Mouse (Mus musculus) hindbrain, embryonic 12.5 days (tissue): ENCODE results near the gene Vps53. TPM values are rescaled to one million over a fixed set of nuclear protein-coding genes. Genes with fewer than 3 reads are reported as not detected.

Source experiments
- ATAC-seq: fragments of 200-750 bp; cut with Nextera tagmentation; 2 replicates; pipeline ENCODE4 v1.8.0; 2017; ENCODE audit warnings: moderate TSS enrichment; ENCODE audit not compliant: low FRiP score
- H3K27ac ChIP-seq: fragments of 300-500 bp; sonication (generic); 2 replicates; pipeline ENCODE4 v1.5.1; 2016; ENCODE audit warnings: mild to moderate bottlenecking
- H3K27me3 ChIP-seq: fragments of 300-500 bp; sonication (generic); 2 replicates; pipeline ENCODE4 v1.6.1; 2016; ENCODE audit warnings: mild to moderate bottlenecking
- H3K36me3 ChIP-seq: fragments of 300-500 bp; sonication (generic); 2 replicates; pipeline ENCODE4 v1.6.1; 2016; ENCODE audit warnings: mild to moderate bottlenecking
- H3K4me1 ChIP-seq: fragments of 300-500 bp; sonication (generic); 2 replicates; pipeline ENCODE4 v1.6.1; 2016
- H3K4me2 ChIP-seq: fragments of 300-500 bp; sonication (generic); replicated peaks from 2 replicates; pipeline ENCODE4 v1.6.1; 2016; ENCODE audit warnings: mild to moderate bottlenecking
- H3K4me3 ChIP-seq: fragments of 300-500 bp; sonication (generic); 2 replicates; pipeline ENCODE4 v1.5.1; 2016; ENCODE audit warnings: mild to moderate bottlenecking
- H3K9ac ChIP-seq: fragments of 300-500 bp; sonication (generic); 2 replicates; pipeline ENCODE4 v1.6.1; 2016; ENCODE audit warnings: mild to moderate bottlenecking, moderate library complexity
- H3K9me3 ChIP-seq: fragments of 300-500 bp; sonication (generic); replicated peaks from 2 replicates; pipeline ENCODE4 v1.6.1; 2016; ENCODE audit warnings: mild to moderate bottlenecking
- WGBS: fragments of 180-500 bp; shearing (Covaris S2); methylation state at CpG from one replicate; pipeline ENCODE4 v1.1.7; 2016; 5-methylcytosine and 5-hydroxymethylcytosine counted together
- polyA plus RNA-seq: library from polyadenylated mRNA; unstranded; fragments of >200 nt; fragmentation: Nextera tagmentation; extraction: Ambion mirVana; gene quantifications from 2 replicates; pipeline ENCODE4 v1.2.1, GENCODE M21; 2016

Gene Vps53
- polyA plus RNA-seq, 1 experiment from 2014 or later = 60.6 TPM

DNA sequence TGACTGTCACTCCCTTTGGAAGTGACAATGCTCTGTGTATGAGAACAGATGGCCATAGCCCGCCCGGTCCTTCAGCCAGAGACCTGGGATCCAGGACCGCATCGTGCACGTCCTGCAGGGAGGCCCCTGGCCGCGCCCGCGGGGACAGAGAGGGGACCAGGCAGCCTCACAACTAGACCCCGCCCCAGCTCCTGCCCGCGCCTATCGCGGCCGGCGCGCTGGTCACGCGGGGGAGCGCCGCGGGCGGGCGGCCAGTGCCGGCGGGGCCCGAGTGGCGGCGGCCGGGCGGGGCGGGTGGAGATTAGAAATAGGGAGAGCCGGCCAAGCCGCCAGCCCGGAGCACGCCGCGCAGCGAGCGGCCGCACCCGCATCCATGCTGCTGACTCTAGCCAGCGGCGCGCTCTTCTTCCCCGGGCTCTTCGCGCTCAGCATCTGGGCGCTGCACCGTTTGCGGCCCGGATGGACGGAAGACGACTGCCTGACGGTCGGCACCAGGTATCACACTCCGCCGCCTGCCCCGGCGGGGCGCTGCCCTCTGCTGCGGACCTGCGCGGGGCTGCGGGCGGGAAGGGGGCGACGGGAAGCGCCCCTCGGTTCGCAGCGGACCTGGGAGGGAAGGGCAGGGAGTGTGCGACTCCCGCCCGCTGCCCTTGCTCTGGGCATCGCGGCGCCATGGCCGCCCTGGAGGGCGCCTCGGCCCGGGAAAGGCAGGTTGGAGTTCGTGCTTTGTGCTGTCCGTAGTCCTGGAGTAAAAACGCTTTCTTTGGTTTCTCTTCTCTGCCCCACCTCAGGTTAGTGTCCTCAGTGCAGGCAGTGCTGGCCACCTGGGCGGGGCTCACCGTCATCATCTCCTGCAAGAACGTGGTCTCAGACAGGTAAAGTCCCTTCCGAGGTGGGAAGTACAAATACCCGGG lies 22.6 kb upstream of the Vps53 start:
- Histone ChIP-seq H3K27ac (peak overlapping the region; percentile 89), H3K36me3 (peaks cover 24% of the 10 kb centered on the region), H3K27me3 (no peaks in the 10 kb centered on the region), H3K9ac (peak overlapping the region; percentile 95), H3K4me2 (peak overlapping the region; percentile 84), H3K4me1 (peaks cover 13% of the 10 kb centered on the region), H3K9me3 (no peaks in the 10 kb centered on the region), H3K4me3 (peak overlapping the region; percentile 92)
- ATAC-seq = peak; percentile 97
- WGBS = 1% methylated on average over 66 of the region's 90 CpGs

DNA sequence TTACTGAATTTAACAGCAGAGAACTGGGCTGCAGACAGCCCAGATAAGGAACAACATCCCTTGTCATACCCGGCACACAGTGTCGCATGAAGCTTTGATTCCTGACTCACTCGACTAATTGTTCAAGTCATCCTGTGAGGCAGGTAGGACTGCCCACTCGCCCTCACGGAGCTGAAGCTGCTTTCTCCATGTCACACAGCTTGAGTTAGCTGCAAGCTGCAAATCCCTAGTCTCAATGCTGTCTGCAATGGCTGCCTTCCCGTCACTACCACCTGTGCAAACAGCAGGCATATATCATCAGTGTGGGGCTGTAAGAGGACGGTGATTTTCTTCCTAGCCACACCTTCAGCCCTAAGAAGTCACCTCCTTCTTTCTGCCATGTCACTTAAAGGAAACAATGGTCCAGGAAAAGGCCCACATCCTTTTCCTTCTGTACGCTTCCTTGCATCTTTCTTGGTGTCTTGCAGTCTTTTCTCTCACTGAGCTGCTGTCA lies 17.6 kb upstream of the Vps53 start:
- no peaks in the 10 kb centered on the region for H3K27me3 ChIP-seq
- peaks cover 4% of the 10 kb centered on the region; the same call in 1 of the 2 replicates for H3K4me1 ChIP-seq
- no peaks in the 10 kb centered on the region for H3K36me3 ChIP-seq
- H3K9ac ChIP-seq = no peak overlapping the region
- no peaks in the 10 kb centered on the region for H3K9me3 ChIP-seq
- no peak overlapping the region for H3K27ac ChIP-seq
- 59% methylated on average over 8 of the region's 8 CpGs for WGBS
- no peak overlapping the region for H3K4me3 ChIP-seq
- ATAC-seq = no peak
- H3K4me2 ChIP-seq = no peak overlapping the region

DNA sequence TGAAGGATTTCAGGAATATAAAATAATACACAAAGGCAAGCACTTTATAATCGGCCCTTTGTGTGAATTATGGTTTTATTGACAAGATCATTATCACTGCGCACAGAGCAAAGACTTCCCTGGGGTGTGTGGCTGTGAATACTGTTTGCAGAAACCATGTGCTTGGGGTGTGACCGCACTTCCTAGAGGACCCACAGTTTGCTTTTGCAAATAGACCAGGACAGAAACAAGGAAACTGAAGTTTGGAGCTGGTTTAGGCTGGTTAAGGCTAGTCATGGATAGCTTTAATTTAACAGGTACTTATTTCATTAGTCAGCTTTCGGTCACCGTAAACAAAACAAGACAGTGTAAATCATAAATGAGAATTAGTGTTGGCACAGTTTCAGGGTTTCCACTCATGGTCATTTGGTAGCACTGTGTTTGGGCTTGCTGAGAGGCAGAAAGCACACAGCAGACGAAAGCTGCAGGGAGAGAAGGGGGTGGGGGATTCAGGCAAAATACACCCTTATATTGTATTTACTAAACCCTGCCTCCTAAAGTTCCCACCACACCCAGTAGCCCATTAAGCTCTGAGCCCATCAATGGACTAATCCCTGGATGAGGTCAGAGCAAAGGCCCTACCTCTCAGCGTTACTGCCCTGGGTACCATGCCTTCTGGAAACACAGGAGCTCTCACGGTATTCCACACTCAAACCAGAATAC lies 17.0 kb upstream of the Vps53 start:
- Histone ChIP-seq H3K27ac (no peak overlapping the region), H3K27me3 (no peaks in the 10 kb centered on the region), H3K9me3 (no peaks in the 10 kb centered on the region), H3K4me1 (peaks cover under 1% of the 10 kb centered on the region; the same call in 1 of the 2 replicates), H3K9ac (no peak overlapping the region), H3K4me3 (no peak overlapping the region), H3K36me3 (no peaks in the 10 kb centered on the region), H3K4me2 (no peak overlapping the region)
- 65% methylated on average over 8 of the region's 8 CpGs for WGBS
- ATAC-seq = no peak

DNA sequence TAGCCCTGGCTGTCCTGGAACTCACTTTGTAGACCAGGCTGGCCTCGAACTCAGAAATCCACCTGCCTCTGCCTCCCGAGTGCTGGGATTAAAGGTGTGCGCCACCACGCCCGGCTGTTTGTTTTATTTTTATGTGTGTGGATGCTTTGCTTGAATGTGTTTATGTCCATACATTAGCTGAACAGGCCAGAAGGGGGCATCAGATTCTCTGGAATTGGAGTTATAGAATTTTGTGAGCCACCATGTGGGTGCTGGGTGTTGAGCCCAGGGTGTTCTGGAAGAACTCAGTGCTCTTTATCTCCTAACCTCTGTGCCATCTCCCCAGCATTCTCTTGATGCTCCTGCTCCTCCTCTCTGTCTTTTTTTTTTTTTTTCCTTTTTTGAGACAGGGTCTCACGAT lies 7.5 kb upstream of the Vps53 start:
- Histone ChIP-seq H3K27ac (no peak overlapping the region), H3K4me2 (no peak overlapping the region), H3K27me3 (peaks cover 2% of the 10 kb centered on the region; the same call in 1 of the 2 replicates), H3K4me1 (no peaks in the 10 kb centered on the region), H3K9me3 (no peaks in the 10 kb centered on the region), H3K9ac (no peak overlapping the region), H3K4me3 (no peak overlapping the region), H3K36me3 (no peaks in the 10 kb centered on the region)
- no peak for ATAC-seq
- 88% methylated on average over 6 of the region's 6 CpGs for WGBS

DNA sequence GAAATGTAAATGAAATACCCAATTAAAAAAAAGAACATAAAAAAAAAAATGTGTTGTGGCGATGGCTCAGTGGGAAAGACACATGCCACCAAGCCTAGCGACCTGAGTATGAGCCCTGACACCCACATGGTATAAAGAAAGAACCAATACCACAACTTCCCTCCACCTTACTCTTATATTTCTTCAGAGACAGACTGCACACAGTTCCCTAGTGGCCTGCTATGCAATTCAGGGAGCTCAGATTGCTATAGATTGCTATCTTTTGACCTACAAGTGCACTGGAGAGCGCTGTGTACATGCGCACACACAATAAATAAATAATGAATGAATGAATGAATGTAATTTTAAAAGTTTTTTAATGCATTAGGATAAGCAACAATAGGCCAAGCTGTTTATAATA lies 4.3 kb upstream of the Vps53 start:
- ATAC-seq = no peak
- no peaks in the 10 kb centered on the region for H3K27me3 ChIP-seq
- no peak overlapping the region for H3K4me3 ChIP-seq
- no peaks in the 10 kb centered on the region for H3K9me3 ChIP-seq
- 89% methylated on average over 4 of the region's 4 CpGs for WGBS
- H3K4me2 ChIP-seq = no peak overlapping the region
- peaks cover 7% of the 10 kb centered on the region for H3K4me1 ChIP-seq
- no peak overlapping the region for H3K9ac ChIP-seq
- no peak overlapping the region for H3K27ac ChIP-seq
- no peaks in the 10 kb centered on the region for H3K36me3 ChIP-seq

DNA sequence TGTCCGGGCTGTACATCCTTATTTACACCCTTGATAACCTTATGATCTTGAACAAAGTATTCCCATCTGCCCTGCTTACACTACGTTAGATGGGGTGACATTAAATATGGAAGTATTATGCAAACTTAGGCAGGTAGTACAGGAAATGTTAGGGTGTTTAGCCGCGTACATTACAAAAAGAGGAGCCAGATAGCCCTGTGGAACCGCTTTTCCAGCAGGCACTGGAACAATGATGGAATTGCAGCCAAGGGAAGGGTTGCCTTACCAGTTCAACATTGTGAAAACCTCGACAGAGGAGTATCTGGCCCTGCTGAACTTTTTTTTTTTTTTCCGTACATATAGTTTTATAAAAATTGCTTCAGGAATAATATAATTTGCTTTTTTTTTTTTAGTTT lies 696 bp upstream of the Vps53 start:
- no peak overlapping the region for H3K27ac ChIP-seq
- H3K4me2 ChIP-seq = peak overlapping the region; percentile 95
- peak overlapping the region; percentile 77 for H3K9ac ChIP-seq
- H3K36me3 ChIP-seq = 0 out of 2 replicates have a peak, but pooled peaks cover 3% of the 10 kb centered on the region
- peak overlapping the region; percentile 87 for H3K4me3 ChIP-seq
- H3K27me3 ChIP-seq = no peaks in the 10 kb centered on the region
- H3K4me1 ChIP-seq = peaks cover 13% of the 10 kb centered on the region
- 20% methylated on average over 7 of the region's 7 CpGs for WGBS
- ATAC-seq = 0 out of 2 replicates have a peak, but pooled peaks have one; percentile 19
- no peaks in the 10 kb centered on the region for H3K9me3 ChIP-seq

DNA sequence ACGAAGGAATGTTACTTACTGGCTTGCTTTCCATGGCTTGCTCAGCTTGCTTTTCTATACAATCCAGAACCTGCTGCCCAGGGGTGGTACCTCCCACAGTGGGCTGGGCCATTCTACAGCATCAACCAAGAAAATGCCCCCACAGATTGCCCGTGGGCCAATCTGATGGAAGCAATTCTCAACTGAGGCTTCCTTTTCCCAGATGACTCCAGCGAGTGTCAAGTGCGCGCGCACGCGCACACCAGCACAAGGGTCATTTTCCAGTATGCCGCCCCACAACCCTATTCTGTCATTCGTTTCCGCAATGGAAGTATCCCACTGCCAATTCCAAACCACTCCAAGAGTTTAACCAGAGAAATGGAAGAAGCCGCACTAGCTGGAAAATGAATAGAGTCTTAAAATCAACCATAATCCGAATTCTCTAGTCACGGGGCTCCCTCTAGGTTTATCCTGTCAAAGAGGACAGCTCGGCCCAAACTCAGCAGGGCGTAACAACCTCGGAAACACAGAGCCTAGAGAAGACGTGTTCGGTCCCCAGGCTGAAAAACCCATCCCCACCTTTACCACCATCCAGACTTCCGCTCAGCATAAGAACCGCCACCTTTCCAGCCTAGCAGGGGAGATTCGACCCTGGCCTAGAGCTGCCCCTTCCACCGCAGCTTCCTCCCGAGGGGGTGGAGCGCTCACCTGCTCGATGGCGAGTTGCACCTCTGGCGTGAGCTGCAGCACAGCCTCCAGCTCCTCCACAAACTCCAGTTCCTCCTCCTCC lies 537 bp downstream of the Vps53 start:
- ATAC-seq = peak; percentile 64
- peak overlapping the region; percentile 95 for H3K4me2 ChIP-seq
- H3K27ac ChIP-seq = peak overlapping the region; percentile 79
- WGBS = 2% methylated on average over 28 of the region's 28 CpGs
- peak overlapping the region; percentile 87 for H3K4me3 ChIP-seq
- H3K36me3 ChIP-seq = 0 out of 2 replicates have a peak, but pooled peaks cover 6% of the 10 kb centered on the region
- H3K9ac ChIP-seq = peak overlapping the region; percentile 77
- H3K27me3 ChIP-seq = no peaks in the 10 kb centered on the region
- no peaks in the 10 kb centered on the region for H3K9me3 ChIP-seq
- peaks cover 13% of the 10 kb centered on the region for H3K4me1 ChIP-seq

DNA sequence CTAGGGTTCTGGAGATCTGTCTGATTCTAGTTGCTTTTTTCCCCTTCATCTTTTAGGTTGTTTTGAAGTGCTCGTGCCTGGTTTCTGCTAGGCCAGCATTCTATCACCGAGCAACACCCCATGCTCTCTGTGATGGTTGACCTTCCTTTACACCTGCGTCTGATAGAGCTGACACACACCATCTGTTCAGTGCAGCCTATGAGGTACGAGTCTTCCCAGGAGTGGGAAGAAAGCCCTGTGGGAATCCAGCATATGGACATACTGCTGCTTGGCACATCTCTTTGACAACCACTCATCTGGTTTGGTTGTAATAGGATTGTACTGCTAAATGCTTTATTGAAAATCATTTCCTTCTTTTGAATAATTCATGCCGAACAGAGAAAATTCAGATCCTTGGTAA lies 9.2 kb downstream of the Vps53 start:
- H3K4me1 ChIP-seq = no peaks in the 10 kb centered on the region
- no peak for ATAC-seq
- no peaks in the 10 kb centered on the region for H3K9me3 ChIP-seq
- H3K4me2 ChIP-seq = no peak overlapping the region
- WGBS = 61% methylated on average over 5 of the region's 5 CpGs
- no peaks in the 10 kb centered on the region for H3K27me3 ChIP-seq
- H3K27ac ChIP-seq = no peak overlapping the region
- H3K9ac ChIP-seq = no peak overlapping the region
- no peak overlapping the region for H3K4me3 ChIP-seq
- H3K36me3 ChIP-seq = peaks cover 22% of the 10 kb centered on the region

DNA sequence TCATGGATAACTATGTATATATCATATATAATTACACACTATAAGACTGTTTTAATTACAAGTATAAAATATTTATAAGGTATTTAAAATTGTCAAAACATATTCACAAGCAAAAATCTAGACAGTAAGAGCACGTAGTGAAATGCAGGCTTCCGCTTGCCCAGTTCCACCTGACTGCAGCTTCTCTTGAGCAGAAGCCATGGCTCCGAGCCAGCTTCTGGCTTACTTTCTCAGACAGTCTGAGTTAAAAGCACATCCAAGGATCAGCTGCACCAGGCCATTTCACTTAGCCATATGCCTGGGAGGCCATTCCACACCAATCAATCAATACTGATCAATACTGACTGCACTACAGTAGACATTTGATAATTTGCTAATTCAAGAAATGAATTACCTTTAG lies 10.5 kb downstream of the Vps53 start:
- H3K4me2 ChIP-seq = no peak overlapping the region
- no peak overlapping the region for H3K9ac ChIP-seq
- no peak overlapping the region for H3K4me3 ChIP-seq
- peaks cover 19% of the 10 kb centered on the region for H3K36me3 ChIP-seq
- 81% methylated on average over 3 of the region's 3 CpGs for WGBS
- no peaks in the 10 kb centered on the region for H3K4me1 ChIP-seq
- no peak for ATAC-seq
- H3K9me3 ChIP-seq = no peaks in the 10 kb centered on the region
- H3K27me3 ChIP-seq = no peaks in the 10 kb centered on the region
- no peak overlapping the region for H3K27ac ChIP-seq

DNA sequence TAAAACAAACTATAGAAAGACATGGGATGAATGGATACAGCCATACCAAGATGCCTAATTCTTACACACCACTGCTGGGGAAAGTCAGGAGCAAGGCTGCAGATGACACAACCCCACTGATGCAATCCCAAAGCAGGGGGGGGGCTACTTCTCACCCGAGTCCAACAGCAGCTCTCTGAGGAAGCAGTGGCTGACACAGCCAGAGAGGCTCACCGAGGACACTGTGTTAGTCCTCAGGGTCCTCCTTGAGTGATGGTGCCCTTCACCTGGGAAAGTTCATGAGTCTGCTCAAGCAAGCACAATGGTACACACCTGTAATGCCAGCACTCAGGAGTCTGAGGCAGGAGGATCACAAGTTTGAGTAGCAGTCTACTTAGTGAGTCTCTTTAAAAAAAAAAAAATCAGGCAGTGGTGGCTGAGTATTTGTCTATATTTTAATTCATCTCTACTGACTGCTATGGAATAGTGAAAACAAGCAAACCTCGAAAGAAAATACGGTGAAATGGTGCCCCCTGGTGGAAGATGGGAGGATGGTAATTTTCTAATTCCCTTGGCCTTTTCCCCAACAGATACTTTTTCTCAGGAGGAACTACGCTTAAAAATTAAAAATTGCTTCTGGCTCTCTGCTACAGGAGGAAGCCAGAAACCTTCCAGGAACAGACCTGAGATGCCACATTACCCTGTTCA lies 12.2 kb downstream of the Vps53 start:
- Histone ChIP-seq H3K4me3 (no peak overlapping the region), H3K27ac (no peak overlapping the region), H3K27me3 (no peaks in the 10 kb centered on the region), H3K4me1 (no peaks in the 10 kb centered on the region), H3K36me3 (peaks cover 17% of the 10 kb centered on the region; the same call in 1 of the 2 replicates), H3K9ac (no peak overlapping the region), H3K4me2 (no peak overlapping the region), H3K9me3 (no peaks in the 10 kb centered on the region)
- WGBS = 32% methylated on average over 5 of the region's 5 CpGs
- no peak for ATAC-seq

DNA sequence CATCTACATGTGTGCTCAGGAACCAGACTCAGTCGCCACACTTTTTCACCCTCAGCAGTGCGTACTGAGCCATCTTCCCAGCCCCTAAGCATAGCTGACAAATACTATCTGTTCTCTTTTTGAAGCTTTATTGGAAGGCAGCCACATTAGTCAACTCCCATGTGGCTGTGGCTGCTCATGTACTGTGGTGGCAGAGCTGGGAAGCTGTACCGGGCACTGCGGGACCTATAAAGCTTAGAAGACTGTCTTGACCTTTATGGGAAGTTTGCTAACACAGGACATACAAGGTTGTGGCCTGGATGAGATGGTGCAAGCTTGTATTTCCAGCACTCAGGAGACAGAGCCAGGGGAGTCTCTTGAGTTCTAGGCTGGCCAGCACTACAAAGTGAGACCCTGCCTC lies 12.8 kb downstream of the Vps53 start:
- no peak overlapping the region for H3K27ac ChIP-seq
- no peak for ATAC-seq
- no peaks in the 10 kb centered on the region for H3K9me3 ChIP-seq
- H3K4me1 ChIP-seq = no peaks in the 10 kb centered on the region
- H3K36me3 ChIP-seq = peaks cover 13% of the 10 kb centered on the region
- H3K4me3 ChIP-seq = no peak overlapping the region
- WGBS = 95% methylated on average over 4 of the region's 4 CpGs
- no peak overlapping the region for H3K9ac ChIP-seq
- no peaks in the 10 kb centered on the region for H3K27me3 ChIP-seq
- no peak overlapping the region for H3K4me2 ChIP-seq
